Mouse (Mus musculus): Measurements from ENCODE around the gene Gna15.
A peak's percentile ranks its signal among the peaks of the same experiment; 100 is the strongest.

GRCm38 (mm10) chr10:81495616-81496263 lies 28.3 kb downstream of the Gna15 start:
- TF ChIP-seq CTCF (IDR thresholded peaks at IDR 0.05; ENCODE audit: low read depth), result peak; percentile 12; the same call in 1 of the 2 replicates
- TF ChIP-seq EP300 (IDR thresholded peaks at IDR 0.05; ENCODE audit: low read depth), result no peak

Data from liver, postnatal 0 days (tissue).